Mouse (Mus musculus): ENCODE results near the gene Dclre1b. TPM values are rescaled to one million over a fixed set of nuclear protein-coding genes. Genes with fewer than 3 reads are reported as not detected.

Dclre1b gene
- polyA plus RNA-seq, 1 experiment, result 17.6 TPM

- peaks cover 7% of the 10 kb centered on the region; the same call in 1 of the 2 replicates for H3K4me1 ChIP-seq (ENCODE audit: control insufficient read depth, insufficient read depth, low read length)
These were observed 19.3 kb downstream of the Dclre1b start for GRCm38 (mm10) chr3:103789891-103790345.

GRCm38 (mm10) chr3:103789096-103789495, 20.1 kb downstream of the Dclre1b start:
- TF ChIP-seq POLR2A (IDR thresholded peaks at IDR 0.05; ENCODE audit: borderline replicate concordance, control insufficient read depth, low read depth, low read length), result no peak
- TF ChIP-seq CTCF (IDR thresholded peaks at IDR 0.05; ENCODE audit: control insufficient read depth, insufficient read depth, low read length), result no peak
- peaks cover 5% of the 10 kb centered on the region; the same call in 1 of the 2 replicates for H3K4me1 ChIP-seq (ENCODE audit: control insufficient read depth, insufficient read depth, low read length)
- 45% methylated on average over 7 of the region's 7 CpGs for WGBS
- H3K4me3 ChIP-seq (replicated peaks; ENCODE audit: control insufficient read depth, low read depth, low read length), result peak overlapping the region; percentile 50
- peak overlapping the region; percentile 2; the same call in 1 of the 2 replicates for H3K27ac ChIP-seq (ENCODE audit: control insufficient read depth, insufficient read depth, low read depth, low read length, poor library complexity)

More at GRCm38 (mm10) chr3:103789891-103790345, 19.3 kb downstream of the Dclre1b start:
- H3K27ac ChIP-seq (ENCODE audit: control insufficient read depth, insufficient read depth, low read depth, low read length, poor library complexity), result peak overlapping the region; percentile 98
- WGBS, result under 1% methylated on average over 14 of the region's 14 CpGs
- TF ChIP-seq CTCF (IDR thresholded peaks at IDR 0.05; ENCODE audit: control insufficient read depth, insufficient read depth, low read length) (no peak), POLR2A (IDR thresholded peaks at IDR 0.05; ENCODE audit: borderline replicate concordance, control insufficient read depth, low read depth, low read length) (no peak)
- H3K4me3 ChIP-seq (replicated peaks; ENCODE audit: control insufficient read depth, low read depth, low read length), result peak overlapping the region; percentile 100

GRCm38 (mm10) chr3:103787225-103787624, 22.0 kb downstream of the Dclre1b start:
- H3K4me1 ChIP-seq (ENCODE audit: control insufficient read depth, insufficient read depth, low read length), result peaks cover 1% of the 10 kb centered on the region
- H3K27ac ChIP-seq (ENCODE audit: control insufficient read depth, insufficient read depth, low read depth, low read length, poor library complexity), result no peak overlapping the region
- WGBS, result 13% methylated on average over 7 of the region's 7 CpGs
- no peak overlapping the region for H3K4me3 ChIP-seq (replicated peaks; ENCODE audit: control insufficient read depth, low read depth, low read length)
- no peak for TF ChIP-seq CTCF (IDR thresholded peaks at IDR 0.05; ENCODE audit: control insufficient read depth, insufficient read depth, low read length)
- no peak for TF ChIP-seq POLR2A (IDR thresholded peaks at IDR 0.05; ENCODE audit: borderline replicate concordance, control insufficient read depth, low read depth, low read length)

- TF ChIP-seq CTCF (IDR thresholded peaks at IDR 0.05; ENCODE audit: control insufficient read depth, insufficient read depth, low read length) (no peak), POLR2A (IDR thresholded peaks at IDR 0.05; ENCODE audit: borderline replicate concordance, control insufficient read depth, low read depth, low read length) (no peak)
- Histone ChIP-seq H3K4me3 (replicated peaks; ENCODE audit: control insufficient read depth, low read depth, low read length) (no peak overlapping the region), H3K4me1 (ENCODE audit: control insufficient read depth, insufficient read depth, low read length) (peaks cover 10% of the 10 kb centered on the region), H3K27ac (ENCODE audit: control insufficient read depth, insufficient read depth, low read depth, low read length, poor library complexity) (peak overlapping the region; percentile 19; the same call in 1 of the 2 replicates)
- 28% methylated on average over 4 of the region's 4 CpGs for WGBS
These were observed 26.2 kb downstream of the Dclre1b start for GRCm38 (mm10) chr3:103782844-103783609.

- TF ChIP-seq POLR2A (IDR thresholded peaks at IDR 0.05; ENCODE audit: borderline replicate concordance, control insufficient read depth, low read depth, low read length), result no peak
- no peak for TF ChIP-seq CTCF (IDR thresholded peaks at IDR 0.05; ENCODE audit: control insufficient read depth, insufficient read depth, low read length)
- no peak overlapping the region for H3K27ac ChIP-seq (ENCODE audit: control insufficient read depth, insufficient read depth, low read depth, low read length, poor library complexity)
- WGBS, result 65% methylated on average over 5 of the region's 5 CpGs
- peaks cover 9% of the 10 kb centered on the region for H3K4me1 ChIP-seq (ENCODE audit: control insufficient read depth, insufficient read depth, low read length)
- no peak overlapping the region for H3K4me3 ChIP-seq (replicated peaks; ENCODE audit: control insufficient read depth, low read depth, low read length)
These were observed 28.5 kb downstream of the Dclre1b start for GRCm38 (mm10) chr3:103780777-103781176.

GRCm38 (mm10) chr3:103780271-103780670, 29.0 kb downstream of the Dclre1b start:
- no peak for TF ChIP-seq POLR2A (IDR thresholded peaks at IDR 0.05; ENCODE audit: borderline replicate concordance, control insufficient read depth, low read depth, low read length)
- no peak for TF ChIP-seq CTCF (IDR thresholded peaks at IDR 0.05; ENCODE audit: control insufficient read depth, insufficient read depth, low read length)
- Histone ChIP-seq H3K27ac (ENCODE audit: control insufficient read depth, insufficient read depth, low read depth, low read length, poor library complexity) (no peak overlapping the region), H3K4me3 (replicated peaks; ENCODE audit: control insufficient read depth, low read depth, low read length) (no peak overlapping the region), H3K4me1 (ENCODE audit: control insufficient read depth, insufficient read depth, low read length) (peaks cover 9% of the 10 kb centered on the region)
- 79% methylated on average over 3 of the region's 3 CpGs for WGBS

GRCm38 (mm10) chr3:103779183-103779582, 30.1 kb downstream of the Dclre1b start:
- no peak overlapping the region for H3K4me3 ChIP-seq (replicated peaks; ENCODE audit: control insufficient read depth, low read depth, low read length)
- H3K27ac ChIP-seq (ENCODE audit: control insufficient read depth, insufficient read depth, low read depth, low read length, poor library complexity), result no peak overlapping the region
- 14% methylated on average over 7 of the region's 7 CpGs for WGBS
- peaks cover 11% of the 10 kb centered on the region for H3K4me1 ChIP-seq (ENCODE audit: control insufficient read depth, insufficient read depth, low read length)
- TF ChIP-seq CTCF (IDR thresholded peaks at IDR 0.05; ENCODE audit: control insufficient read depth, insufficient read depth, low read length), result no peak
- TF ChIP-seq POLR2A (IDR thresholded peaks at IDR 0.05; ENCODE audit: borderline replicate concordance, control insufficient read depth, low read depth, low read length), result no peak

- TF ChIP-seq POLR2A (IDR thresholded peaks at IDR 0.05; ENCODE audit: borderline replicate concordance, control insufficient read depth, low read depth, low read length), result no peak
- TF ChIP-seq CTCF (IDR thresholded peaks at IDR 0.05; ENCODE audit: control insufficient read depth, insufficient read depth, low read length), result no peak
- H3K27ac ChIP-seq (ENCODE audit: control insufficient read depth, insufficient read depth, low read depth, low read length, poor library complexity), result no peak overlapping the region
- peaks cover 11% of the 10 kb centered on the region for H3K4me1 ChIP-seq (ENCODE audit: control insufficient read depth, insufficient read depth, low read length)
These were observed 30.6 kb downstream of the Dclre1b start for GRCm38 (mm10) chr3:103778660-103779059.

More at GRCm38 (mm10) chr3:103778660-103779059, 30.6 kb downstream of the Dclre1b start:
- 32% methylated on average over 6 of the region's 6 CpGs for WGBS
- H3K4me3 ChIP-seq (replicated peaks; ENCODE audit: control insufficient read depth, low read depth, low read length), result no peak overlapping the region

Measured in bone marrow, adult 2 months (tissue).